Mouse (Mus musculus): Measurements from ENCODE around the gene Gja4. TPM values are rescaled to one million over a fixed set of nuclear protein-coding genes. Genes with fewer than 3 reads are reported as not detected.

The Gja4 gene
- polyA plus RNA-seq, 1 experiment from 2014 or later, result 7.3 TPM

DNA sequence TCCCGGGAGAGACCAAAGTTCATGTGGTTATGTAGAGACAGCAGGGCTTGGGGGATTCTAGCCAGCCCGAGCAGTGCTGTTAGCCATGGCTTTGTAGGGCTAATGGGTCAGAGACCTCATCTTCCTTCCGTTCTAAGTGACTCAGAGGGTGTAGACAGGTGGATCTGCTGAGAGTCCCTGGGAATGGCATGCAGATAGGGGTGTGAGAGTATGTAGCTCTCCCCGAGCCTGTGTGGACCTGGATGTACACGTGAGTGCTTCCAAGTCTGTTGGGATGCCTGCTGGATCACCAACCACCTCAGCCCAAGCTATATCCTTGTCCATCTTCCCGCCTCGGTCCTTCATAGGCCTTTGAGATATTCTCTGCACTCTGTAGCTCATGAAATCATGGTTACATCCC, 14.5 kb upstream of the Gja4 start:
- Histone ChIP-seq H3K9ac (ENCODE audit: low read length) (no peak overlapping the region), H3K27me3 (ENCODE audit: control insufficient read depth, insufficient read depth, low read length) (peaks cover 11% of the 10 kb centered on the region; the same call in 1 of the 2 replicates), H3K4me2 (replicated peaks; ENCODE audit: low read depth) (no peak overlapping the region), H3K27ac (replicated peaks) (no peak overlapping the region), H3K4me3 (ENCODE audit: low read depth, low read length) (no peak overlapping the region), H3K4me1 (replicated peaks; ENCODE audit: control insufficient read depth, insufficient read depth) (peaks cover 3% of the 10 kb centered on the region; the same call in 1 of the 2 replicates), H3K9me3 (ENCODE audit: control insufficient read depth, low read length) (no peaks in the 10 kb centered on the region), H3K36me3 (ENCODE audit: control insufficient read depth, insufficient read depth, low read length) (no peaks in the 10 kb centered on the region)
- DNase-seq (ENCODE audit: low spot score) (no peak), ATAC-seq (ENCODE audit: low FRiP score, low TSS enrichment) (no peak)
- TF ChIP-seq CTCF (IDR thresholded peaks at IDR 0.05; ENCODE audit: low read depth) (no peak), EP300 (optimal IDR thresholded peaks at IDR 0.05) (no peak)
- WGBS, result 49% methylated on average over 7 of the region's 7 CpGs

- Histone ChIP-seq H3K9me3 (ENCODE audit: control insufficient read depth, low read length) (no peaks in the 10 kb centered on the region), H3K27me3 (ENCODE audit: control insufficient read depth, insufficient read depth, low read length) (peaks cover 11% of the 10 kb centered on the region; the same call in 1 of the 2 replicates), H3K4me3 (ENCODE audit: low read depth, low read length) (no peak overlapping the region), H3K36me3 (ENCODE audit: control insufficient read depth, insufficient read depth, low read length) (no peaks in the 10 kb centered on the region), H3K4me2 (replicated peaks; ENCODE audit: low read depth) (no peak overlapping the region), H3K4me1 (replicated peaks; ENCODE audit: control insufficient read depth, insufficient read depth) (peaks cover 3% of the 10 kb centered on the region; the same call in 1 of the 2 replicates), H3K9ac (ENCODE audit: low read length) (no peak overlapping the region), H3K27ac (replicated peaks) (no peak overlapping the region)
- no peak for TF ChIP-seq CTCF (IDR thresholded peaks at IDR 0.05; ENCODE audit: low read depth)
- no peak for TF ChIP-seq EP300 (optimal IDR thresholded peaks at IDR 0.05)
- WGBS, result 62% methylated on average over 6 of the region's 6 CpGs
- DNase-seq (ENCODE audit: low spot score) (no peak), ATAC-seq (ENCODE audit: low FRiP score, low TSS enrichment) (no peak)
Measured at GRCm38 (mm10) chr4:127327749-127328148, 13.9 kb upstream of the Gja4 start.

DNA sequence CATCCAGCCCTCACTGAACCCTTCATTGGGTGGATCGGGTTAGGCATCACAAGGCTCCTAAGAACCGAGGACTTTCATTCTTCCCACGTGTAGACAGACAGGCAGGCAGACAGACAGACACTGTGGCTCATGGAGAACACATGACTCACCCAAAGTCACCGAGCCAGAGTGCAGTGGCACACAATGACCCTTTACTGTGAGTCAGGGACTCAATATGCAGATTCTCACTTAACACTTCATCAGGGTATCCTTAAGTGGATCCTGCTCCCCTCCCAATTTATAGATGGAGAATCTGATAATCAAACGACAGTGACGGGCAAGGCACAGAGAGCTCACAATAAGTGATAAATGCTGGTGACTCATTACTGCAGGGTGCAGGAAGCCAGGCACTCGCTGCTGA, 13.4 kb upstream of the Gja4 start:
- H3K4me3 ChIP-seq (ENCODE audit: low read depth, low read length), result no peak overlapping the region
- peaks cover 3% of the 10 kb centered on the region; the same call in 1 of the 2 replicates for H3K4me1 ChIP-seq (replicated peaks; ENCODE audit: control insufficient read depth, insufficient read depth)
- H3K27me3 ChIP-seq (ENCODE audit: control insufficient read depth, insufficient read depth, low read length), result peaks cover 11% of the 10 kb centered on the region; the same call in 1 of the 2 replicates
- 36% methylated on average over 7 of the region's 7 CpGs for WGBS
- ATAC-seq (ENCODE audit: low FRiP score, low TSS enrichment) (no peak), DNase-seq (ENCODE audit: low spot score) (no peak)
- no peak overlapping the region for H3K9ac ChIP-seq (ENCODE audit: low read length)
- H3K4me2 ChIP-seq (replicated peaks; ENCODE audit: low read depth), result no peak overlapping the region
- H3K36me3 ChIP-seq (ENCODE audit: control insufficient read depth, insufficient read depth, low read length), result no peaks in the 10 kb centered on the region
- no peak overlapping the region for H3K27ac ChIP-seq (replicated peaks)
- TF ChIP-seq CTCF (IDR thresholded peaks at IDR 0.05; ENCODE audit: low read depth), result no peak
- TF ChIP-seq EP300 (optimal IDR thresholded peaks at IDR 0.05), result no peak
- no peaks in the 10 kb centered on the region for H3K9me3 ChIP-seq (ENCODE audit: control insufficient read depth, low read length)

DNA sequence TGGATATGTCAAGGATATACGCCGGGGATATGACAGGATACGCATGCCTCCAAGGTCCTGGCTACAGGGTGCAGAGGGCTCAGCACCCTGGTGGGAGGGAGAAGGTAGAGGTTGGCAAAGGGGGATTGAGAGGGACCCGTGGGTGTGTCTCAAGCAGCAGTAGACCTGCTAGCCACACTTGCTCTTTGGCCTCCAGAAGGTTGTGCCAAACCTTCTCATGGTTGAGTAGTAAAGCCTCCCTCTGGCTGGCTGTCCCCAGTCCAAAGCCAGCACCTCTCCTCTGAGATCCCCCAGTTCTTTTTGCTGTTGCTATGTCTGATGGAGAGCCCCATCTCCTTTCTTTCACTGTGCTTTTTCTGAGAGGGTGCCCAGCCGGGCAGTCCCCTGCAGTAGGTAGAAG, 11.4 kb upstream of the Gja4 start:
- no peak for ATAC-seq (ENCODE audit: low FRiP score, low TSS enrichment)
- H3K27ac ChIP-seq (replicated peaks), result no peak overlapping the region
- H3K36me3 ChIP-seq (ENCODE audit: control insufficient read depth, insufficient read depth, low read length), result no peaks in the 10 kb centered on the region
- H3K9me3 ChIP-seq (ENCODE audit: control insufficient read depth, low read length), result no peaks in the 10 kb centered on the region
- H3K4me3 ChIP-seq (ENCODE audit: low read depth, low read length), result no peak overlapping the region
- H3K27me3 ChIP-seq (ENCODE audit: control insufficient read depth, insufficient read depth, low read length), result peaks cover 3% of the 10 kb centered on the region; the same call in 1 of the 2 replicates
- H3K4me1 ChIP-seq (replicated peaks; ENCODE audit: control insufficient read depth, insufficient read depth), result no peaks in the 10 kb centered on the region
- no peak overlapping the region for H3K4me2 ChIP-seq (replicated peaks; ENCODE audit: low read depth)
- WGBS, result 84% methylated on average over 5 of the region's 5 CpGs
- no peak for DNase-seq (ENCODE audit: low spot score)
- H3K9ac ChIP-seq (ENCODE audit: low read length), result no peak overlapping the region
- TF ChIP-seq EP300 (optimal IDR thresholded peaks at IDR 0.05), result no peak

GRCm38 (mm10) chr4:127324759-127325158, 10.9 kb upstream of the Gja4 start:
- 4% methylated on average over 6 of the region's 6 CpGs for WGBS

GRCm38 (mm10) chr4:127324296-127324695, 10.5 kb upstream of the Gja4 start:
- H3K9me3 ChIP-seq (ENCODE audit: control insufficient read depth, low read length), result no peaks in the 10 kb centered on the region
- H3K4me3 ChIP-seq (ENCODE audit: low read depth, low read length), result no peak overlapping the region
- no peaks in the 10 kb centered on the region for H3K4me1 ChIP-seq (replicated peaks; ENCODE audit: control insufficient read depth, insufficient read depth)
- WGBS, result 66% methylated on average over 10 of the region's 10 CpGs
- no peak overlapping the region for H3K9ac ChIP-seq (ENCODE audit: low read length)
- H3K27me3 ChIP-seq (ENCODE audit: control insufficient read depth, insufficient read depth, low read length), result no peaks in the 10 kb centered on the region
- no peaks in the 10 kb centered on the region for H3K36me3 ChIP-seq (ENCODE audit: control insufficient read depth, insufficient read depth, low read length)
- H3K27ac ChIP-seq (replicated peaks), result no peak overlapping the region
- no peak for ATAC-seq (ENCODE audit: low FRiP score, low TSS enrichment)
- H3K4me2 ChIP-seq (replicated peaks; ENCODE audit: low read depth), result no peak overlapping the region
- no peak for DNase-seq (ENCODE audit: low spot score)
- TF ChIP-seq EP300 (optimal IDR thresholded peaks at IDR 0.05) (no peak), CTCF (IDR thresholded peaks at IDR 0.05; ENCODE audit: low read depth) (no peak)

More at GRCm38 (mm10) chr4:127324759-127325158, 10.9 kb upstream of the Gja4 start:
- ATAC-seq (ENCODE audit: low FRiP score, low TSS enrichment), result peak; percentile 82
- H3K9me3 ChIP-seq (ENCODE audit: control insufficient read depth, low read length), result no peaks in the 10 kb centered on the region
- peaks cover 2% of the 10 kb centered on the region; the same call in 1 of the 2 replicates for H3K27me3 ChIP-seq (ENCODE audit: control insufficient read depth, insufficient read depth, low read length)
- peak; percentile 88 for TF ChIP-seq CTCF (IDR thresholded peaks at IDR 0.05; ENCODE audit: low read depth)
- TF ChIP-seq EP300 (optimal IDR thresholded peaks at IDR 0.05), result no peak
- no peaks in the 10 kb centered on the region for H3K4me1 ChIP-seq (replicated peaks; ENCODE audit: control insufficient read depth, insufficient read depth)
- H3K27ac ChIP-seq (replicated peaks), result no peak overlapping the region
- H3K4me3 ChIP-seq (ENCODE audit: low read depth, low read length), result no peak overlapping the region
- no peak overlapping the region for H3K4me2 ChIP-seq (replicated peaks; ENCODE audit: low read depth)
- H3K36me3 ChIP-seq (ENCODE audit: control insufficient read depth, insufficient read depth, low read length), result no peaks in the 10 kb centered on the region
- H3K9ac ChIP-seq (ENCODE audit: low read length), result no peak overlapping the region
- DNase-seq (ENCODE audit: low spot score), result peak; percentile 86
